Mouse (Mus musculus): ENCODE results near the gene Zfp709. TPM values are rescaled to one million over a fixed set of nuclear protein-coding genes. Genes with fewer than 3 reads are reported as not detected.
"Not testable (repeated sequence)": the region's sequence is repeated elsewhere in the genome, so short reads cannot be mapped to it uniquely, and the experiment has no call there.

Gene Zfp709
- polyA plus RNA-seq (2012; ENCODE audit: insufficient read depth, insufficient read length, missing spikeins) = 8.6 and 9.1 TPM in 2 replicates

DNA sequence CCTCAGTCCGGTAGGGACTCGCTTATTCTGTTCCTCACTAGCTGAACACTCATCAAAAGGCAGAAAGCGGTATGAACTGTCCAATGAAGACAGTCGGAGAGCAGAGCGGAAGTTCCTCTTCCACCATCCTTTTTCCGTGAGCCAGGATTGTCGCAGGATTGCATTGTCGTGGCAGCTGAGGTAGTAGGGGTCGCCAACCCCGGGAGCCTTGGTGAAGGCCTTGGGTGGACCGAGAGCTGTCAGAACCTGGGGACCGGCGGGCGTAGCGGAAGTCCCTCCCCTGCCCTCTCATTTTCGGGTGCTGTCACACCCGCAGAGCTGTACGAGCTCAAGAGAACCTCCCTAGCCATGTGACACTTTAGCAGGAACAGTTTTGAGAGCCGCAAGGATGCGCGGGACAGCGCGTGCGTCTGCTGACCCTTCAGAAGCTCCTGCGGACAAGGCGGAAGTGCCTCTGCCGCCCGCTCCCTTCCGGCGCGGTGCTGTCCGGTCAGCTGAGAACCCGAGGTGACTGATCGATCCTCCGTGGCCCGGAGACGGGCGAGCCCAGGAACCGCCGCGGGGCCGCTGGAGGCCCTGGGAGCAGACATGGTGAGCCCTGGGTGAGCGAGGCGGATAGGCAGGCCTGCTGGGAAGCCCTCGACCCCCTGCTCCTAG is at the start of gene Zfp709:
Gene Zfp709 (plus strand): TSS at position 402 of the 657 bp plus-strand sequence.
- TF ChIP-seq POLR2A (IDR thresholded peaks at IDR 0.05; ENCODE audit: borderline replicate concordance, low read depth, low read length) = no peak
- no peak for TF ChIP-seq CTCF (IDR thresholded peaks at IDR 0.05; ENCODE audit: low read depth, low read length)
- H3K4me3 ChIP-seq (ENCODE audit: insufficient read depth, low read length) = peak within 1 kb of the TSS; percentile 77
- peak within 1 kb of the TSS; percentile 68 for H3K27ac ChIP-seq (ENCODE audit: insufficient read depth, low read depth, low read length)
- no peaks in the 10 kb centered on the region for H3K4me1 ChIP-seq (ENCODE audit: control insufficient read depth, insufficient read depth, low read length)

DNA sequence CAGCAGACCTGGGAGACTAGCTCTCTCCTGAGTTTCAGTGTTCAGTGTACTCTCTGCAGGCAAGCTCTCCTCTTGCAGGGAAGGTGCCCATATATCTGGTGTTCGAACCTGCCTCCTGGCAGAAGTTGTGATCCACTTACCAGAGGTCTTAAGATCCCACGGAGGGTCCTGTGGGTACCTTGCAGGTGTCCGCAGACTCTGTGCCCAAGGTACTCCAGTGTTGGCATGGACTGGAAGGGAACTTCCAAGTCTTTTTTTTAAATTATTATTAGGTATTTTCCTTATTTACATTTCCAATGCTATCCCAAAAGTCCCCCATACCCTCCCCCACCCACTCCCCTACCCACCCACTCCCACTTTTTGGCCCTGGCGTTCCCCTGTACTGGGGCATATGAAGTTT is 43.6 kb upstream of the Zfp709 start:
- H3K4me1 ChIP-seq (ENCODE audit: control insufficient read depth, insufficient read depth, low read length); H3K27ac ChIP-seq (ENCODE audit: insufficient read depth, low read depth, low read length); H3K4me3 ChIP-seq (ENCODE audit: insufficient read depth, low read length): not testable (repeated sequence)

DNA sequence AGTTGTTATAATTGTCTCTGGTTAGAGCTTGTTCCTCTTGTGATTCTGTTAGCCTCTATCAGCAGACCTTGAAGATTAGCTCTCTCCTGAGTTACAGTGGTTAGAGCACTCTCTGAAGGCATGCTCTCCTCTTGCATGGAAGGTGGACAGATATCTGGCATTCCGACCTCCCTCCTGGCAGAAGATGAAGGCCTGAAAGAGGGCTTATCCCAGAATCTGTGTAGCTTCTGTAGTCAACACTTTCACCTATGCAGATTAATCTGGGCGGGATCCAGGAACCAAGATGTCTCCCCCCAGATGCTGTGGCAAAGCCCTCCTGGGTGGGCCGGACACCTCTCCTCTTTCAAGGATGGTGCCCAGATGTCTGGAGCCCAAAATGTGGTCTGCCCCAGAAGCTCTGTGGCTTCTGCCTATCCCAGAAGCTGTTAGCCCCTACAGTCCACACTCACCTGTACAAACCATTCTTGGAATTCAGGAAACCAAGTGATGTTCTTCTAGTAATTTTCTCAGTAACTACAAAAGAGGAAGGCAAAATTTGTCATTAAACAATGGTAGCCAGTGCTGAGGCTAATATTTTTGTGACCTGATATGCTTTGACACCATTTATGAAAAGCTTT is 40.5 kb upstream of the Zfp709 start:
- not testable (repeated sequence) for H3K27ac ChIP-seq (ENCODE audit: insufficient read depth, low read depth, low read length); H3K4me3 ChIP-seq (ENCODE audit: insufficient read depth, low read length); H3K4me1 ChIP-seq (ENCODE audit: control insufficient read depth, insufficient read depth, low read length)

DNA sequence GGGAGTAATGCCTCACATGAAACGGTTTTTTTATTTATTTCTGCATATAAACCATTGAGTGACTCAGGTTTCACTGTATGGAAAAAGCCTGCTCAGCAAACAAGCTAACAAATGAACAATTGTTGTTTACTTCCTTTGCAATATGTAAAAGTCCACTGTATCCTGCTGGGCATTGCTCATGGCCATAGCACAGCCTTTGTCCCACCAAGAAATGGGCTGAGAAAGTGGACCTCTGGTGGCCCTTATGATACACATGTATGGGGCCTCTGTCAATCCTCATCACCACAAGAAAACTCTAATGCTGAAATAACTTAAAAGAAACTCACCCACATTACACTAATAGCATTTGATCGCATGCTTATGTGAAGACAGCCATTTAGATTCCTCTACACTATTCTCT is 39.3 kb upstream of the Zfp709 start:
- H3K27ac ChIP-seq (ENCODE audit: insufficient read depth, low read depth, low read length); H3K4me1 ChIP-seq (ENCODE audit: control insufficient read depth, insufficient read depth, low read length); H3K4me3 ChIP-seq (ENCODE audit: insufficient read depth, low read length): not testable (repeated sequence)

DNA sequence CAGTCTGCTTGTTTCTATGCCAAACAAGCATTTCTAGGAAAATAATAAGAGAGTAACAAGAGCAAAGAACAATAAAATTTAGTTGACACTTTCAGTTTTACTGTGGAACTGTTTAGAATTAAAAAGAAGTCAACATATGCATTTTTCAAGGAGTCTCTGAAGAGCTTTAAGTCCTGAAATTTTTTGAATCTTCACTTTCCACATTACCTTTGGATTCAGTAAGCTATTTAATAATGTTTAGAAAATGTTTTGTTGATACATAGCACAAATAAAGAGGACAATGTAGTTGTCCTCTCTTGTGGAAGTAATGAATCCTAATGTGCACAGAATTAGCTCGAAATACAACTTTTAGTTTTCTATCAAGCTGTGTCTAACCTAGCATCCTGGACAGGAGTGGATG is 37.4 kb upstream of the Zfp709 start:
- H3K4me1 ChIP-seq (ENCODE audit: control insufficient read depth, insufficient read depth, low read length); H3K4me3 ChIP-seq (ENCODE audit: insufficient read depth, low read length); H3K27ac ChIP-seq (ENCODE audit: insufficient read depth, low read depth, low read length): not testable (repeated sequence)

DNA sequence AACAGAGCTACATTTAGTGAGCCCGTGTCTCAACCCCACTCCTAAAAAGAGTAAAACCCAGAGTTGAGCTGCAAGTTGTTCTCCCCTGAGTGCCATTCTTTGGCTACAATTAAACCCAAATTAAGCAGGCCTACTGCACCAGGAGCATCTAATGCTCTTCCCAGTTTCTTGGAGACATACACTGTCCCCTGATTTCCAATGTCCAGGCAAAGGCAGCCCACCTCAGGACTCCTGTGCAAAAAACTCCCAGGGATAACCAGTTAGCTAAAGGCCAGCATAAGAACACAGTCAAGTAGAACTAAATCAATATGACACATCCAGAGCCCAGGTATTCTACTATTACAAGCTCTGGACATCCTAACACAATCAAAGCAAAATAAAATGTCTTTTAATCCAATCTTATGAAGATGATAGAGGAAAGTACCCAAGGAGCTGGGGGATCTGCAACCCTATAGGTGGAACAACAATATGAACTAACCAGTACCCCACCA is 35.8 kb upstream of the Zfp709 start:
- not testable (repeated sequence) for H3K27ac ChIP-seq (ENCODE audit: insufficient read depth, low read depth, low read length); H3K4me1 ChIP-seq (ENCODE audit: control insufficient read depth, insufficient read depth, low read length); H3K4me3 ChIP-seq (ENCODE audit: insufficient read depth, low read length)

DNA sequence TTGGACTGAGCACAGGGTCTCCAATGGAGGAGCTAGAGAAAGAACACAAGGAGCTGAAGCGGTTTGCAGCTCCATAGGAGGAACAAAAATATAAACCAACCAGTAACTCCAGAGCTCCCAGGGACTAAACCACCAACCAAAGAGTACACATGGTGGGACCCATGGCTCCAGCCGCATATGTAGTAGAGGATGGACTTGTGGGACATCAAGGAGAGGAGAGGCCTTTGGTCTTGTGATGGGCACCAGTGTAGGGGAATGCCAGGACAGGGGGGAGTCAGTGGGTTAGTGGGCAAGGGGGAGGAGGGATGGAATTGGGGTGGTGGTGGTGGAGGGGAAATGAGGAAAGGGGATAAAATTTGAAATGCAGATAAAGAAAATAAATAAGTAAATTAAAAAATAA is 35.1 kb upstream of the Zfp709 start:
- not testable (repeated sequence) for H3K4me3 ChIP-seq (ENCODE audit: insufficient read depth, low read length); H3K4me1 ChIP-seq (ENCODE audit: control insufficient read depth, insufficient read depth, low read length); H3K27ac ChIP-seq (ENCODE audit: insufficient read depth, low read depth, low read length)

DNA sequence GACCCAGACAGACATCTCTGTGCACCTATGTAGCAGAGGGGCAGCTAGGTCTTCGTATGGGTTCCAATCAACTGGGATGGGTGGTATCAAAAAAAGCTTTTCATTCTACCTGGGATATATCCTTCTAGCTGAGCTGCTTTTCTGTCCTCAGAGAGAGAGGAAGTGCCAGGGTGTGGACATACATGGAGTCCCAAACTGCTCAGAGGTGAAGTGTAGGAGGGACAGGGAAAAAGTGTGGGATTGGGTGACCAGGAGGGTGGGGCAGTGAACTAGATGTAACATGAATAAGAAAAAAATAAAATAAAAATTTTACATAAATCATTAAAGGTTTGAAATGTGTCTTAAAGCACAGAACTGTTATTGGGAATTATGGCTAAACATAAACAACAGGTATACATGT is 30.8 kb upstream of the Zfp709 start:
- H3K27ac ChIP-seq (ENCODE audit: insufficient read depth, low read depth, low read length); H3K4me1 ChIP-seq (ENCODE audit: control insufficient read depth, insufficient read depth, low read length); H3K4me3 ChIP-seq (ENCODE audit: insufficient read depth, low read length): not testable (repeated sequence)

DNA sequence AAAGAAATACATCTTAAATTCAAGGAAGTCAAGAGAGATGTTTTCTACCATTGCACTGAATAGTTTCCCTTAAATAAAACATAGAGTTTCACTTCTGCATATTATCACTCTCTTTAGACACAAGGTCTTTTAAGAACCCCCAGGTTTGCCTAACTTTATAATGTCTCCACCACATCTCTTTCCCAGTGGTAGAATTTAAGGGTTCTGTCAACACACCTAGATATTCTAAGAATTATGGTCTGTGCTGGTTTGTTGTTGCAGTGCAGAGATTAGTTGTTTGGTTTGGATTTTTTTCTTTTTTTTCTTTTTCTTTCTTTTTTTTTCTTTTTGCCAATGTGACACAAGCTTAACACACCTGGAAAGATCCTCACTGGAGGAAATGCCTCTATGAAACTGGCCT is 28.5 kb upstream of the Zfp709 start:
- not testable (repeated sequence) for H3K4me3 ChIP-seq (ENCODE audit: insufficient read depth, low read length); H3K27ac ChIP-seq (ENCODE audit: insufficient read depth, low read depth, low read length); H3K4me1 ChIP-seq (ENCODE audit: control insufficient read depth, insufficient read depth, low read length)

DNA sequence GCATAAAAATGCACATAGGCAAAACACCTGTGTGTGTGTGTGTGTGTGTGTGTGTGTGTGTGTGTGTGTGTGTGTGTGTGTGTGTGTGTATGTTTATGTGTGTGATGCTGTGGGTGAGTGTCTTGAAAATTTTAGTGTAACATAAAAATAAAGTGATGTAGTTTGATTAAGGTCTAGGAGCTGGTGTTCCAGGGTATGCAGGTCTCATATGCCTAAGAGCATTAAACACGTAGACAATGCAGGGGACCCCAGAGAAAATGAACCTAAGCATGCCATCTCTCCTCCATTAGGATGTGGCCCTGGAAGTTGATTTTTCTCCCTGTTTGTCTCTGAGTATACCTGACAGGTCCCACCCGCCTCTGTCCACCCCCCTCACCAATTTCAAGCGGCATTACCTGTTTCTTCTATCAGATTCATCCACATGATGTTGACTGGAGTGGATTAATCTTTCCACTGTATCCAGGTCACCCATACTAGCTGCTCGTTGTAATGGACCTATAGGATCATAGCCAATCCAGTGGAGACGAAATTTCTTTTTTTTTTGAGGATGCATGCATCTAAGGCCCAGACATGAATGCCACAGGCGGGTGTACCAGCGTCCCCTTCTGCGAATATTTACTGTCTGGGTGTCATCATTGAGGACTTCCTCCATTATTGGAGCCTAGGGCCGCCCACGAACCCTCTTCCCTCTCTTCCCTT is 25.0 kb upstream of the Zfp709 start:
- H3K27ac ChIP-seq (ENCODE audit: insufficient read depth, low read depth, low read length); H3K4me1 ChIP-seq (ENCODE audit: control insufficient read depth, insufficient read depth, low read length); H3K4me3 ChIP-seq (ENCODE audit: insufficient read depth, low read length): not testable (repeated sequence)

DNA sequence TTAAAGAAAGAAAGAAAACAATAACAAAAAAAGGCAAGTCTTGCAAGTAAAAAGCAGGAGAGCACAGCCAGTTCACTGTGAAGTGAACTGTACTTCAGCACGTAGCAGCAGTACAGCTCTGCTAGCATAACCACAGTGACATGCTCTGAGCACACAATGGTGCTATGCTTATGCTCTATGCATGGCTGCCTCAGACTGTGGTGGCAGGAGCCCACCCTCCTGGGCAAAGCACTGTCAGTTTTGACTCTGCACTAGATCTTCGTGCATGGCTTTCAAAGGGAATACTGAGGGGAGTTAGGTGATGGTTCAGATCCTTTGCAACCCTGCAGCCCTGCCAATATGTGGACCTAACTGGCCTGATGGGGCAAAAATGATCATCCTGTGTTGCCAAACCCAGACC is 24.5 kb upstream of the Zfp709 start:
- not testable (repeated sequence) for H3K4me1 ChIP-seq (ENCODE audit: control insufficient read depth, insufficient read depth, low read length); H3K27ac ChIP-seq (ENCODE audit: insufficient read depth, low read depth, low read length); H3K4me3 ChIP-seq (ENCODE audit: insufficient read depth, low read length)

DNA sequence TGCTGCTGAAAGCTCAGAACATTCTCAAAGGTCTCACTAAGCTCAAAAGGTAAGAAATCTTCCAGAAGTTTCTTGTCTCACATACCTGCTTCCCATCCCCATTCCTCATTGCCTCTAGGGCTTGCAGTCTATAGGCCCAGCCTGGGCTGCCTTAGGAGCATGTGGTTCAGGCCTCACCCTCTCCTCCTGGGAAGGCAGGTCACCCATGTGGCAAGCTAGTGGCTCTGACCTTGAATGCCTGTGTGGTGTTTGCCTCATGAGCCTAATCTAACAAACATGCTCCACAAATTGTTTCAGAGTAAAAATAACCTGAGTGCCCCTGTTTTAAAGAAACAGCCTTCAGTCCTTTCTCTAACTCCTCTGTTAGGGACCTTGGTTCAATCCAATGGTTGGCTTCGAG is 20.3 kb upstream of the Zfp709 start:
- H3K4me3 ChIP-seq (ENCODE audit: insufficient read depth, low read length); H3K27ac ChIP-seq (ENCODE audit: insufficient read depth, low read depth, low read length); H3K4me1 ChIP-seq (ENCODE audit: control insufficient read depth, insufficient read depth, low read length): not testable (repeated sequence)

DNA sequence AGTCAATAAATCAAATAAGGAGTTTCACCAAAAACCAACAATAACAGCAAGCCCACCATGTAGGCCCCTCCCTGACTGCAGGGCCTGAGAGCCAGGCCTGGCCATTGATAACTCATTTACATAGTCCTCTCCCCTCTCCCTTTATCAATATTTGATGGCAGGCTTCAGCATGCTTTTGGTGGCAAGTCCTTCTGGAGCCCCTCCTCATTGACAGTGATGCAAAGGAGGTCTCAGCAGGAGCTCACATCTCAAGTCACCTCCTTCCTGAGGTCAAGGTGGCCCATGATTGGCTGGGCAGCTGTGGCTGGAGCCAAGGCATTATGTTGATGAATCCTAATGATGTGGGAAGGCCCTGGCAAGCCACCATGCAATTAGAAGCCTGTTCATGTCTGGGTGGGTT is 19.8 kb upstream of the Zfp709 start:
- H3K27ac ChIP-seq (ENCODE audit: insufficient read depth, low read depth, low read length); H3K4me1 ChIP-seq (ENCODE audit: control insufficient read depth, insufficient read depth, low read length); H3K4me3 ChIP-seq (ENCODE audit: insufficient read depth, low read length): not testable (repeated sequence)

DNA sequence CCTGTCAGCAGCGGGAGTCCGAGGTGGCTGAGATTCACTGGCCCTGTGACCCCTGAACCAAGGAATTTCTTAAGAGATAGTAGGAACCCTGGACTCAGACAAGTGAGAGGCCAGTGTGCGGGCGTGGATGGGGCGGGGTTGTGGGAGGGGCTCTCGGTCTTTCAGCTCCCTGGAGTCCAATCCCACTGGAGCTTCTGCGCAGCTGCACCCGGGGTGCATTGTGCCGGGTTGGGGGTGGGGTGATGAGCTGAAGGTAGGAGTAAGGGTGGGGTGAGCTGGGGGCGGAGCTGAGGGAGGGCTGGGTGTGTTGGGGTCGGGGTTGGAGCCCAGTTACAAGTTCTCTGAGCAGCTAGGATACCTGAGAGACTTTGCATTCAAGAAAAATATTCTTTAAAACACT is 18.8 kb downstream of the Zfp709 start:
- not testable (repeated sequence) for H3K4me1 ChIP-seq (ENCODE audit: control insufficient read depth, insufficient read depth, low read length); H3K27ac ChIP-seq (ENCODE audit: insufficient read depth, low read depth, low read length); H3K4me3 ChIP-seq (ENCODE audit: insufficient read depth, low read length)

DNA sequence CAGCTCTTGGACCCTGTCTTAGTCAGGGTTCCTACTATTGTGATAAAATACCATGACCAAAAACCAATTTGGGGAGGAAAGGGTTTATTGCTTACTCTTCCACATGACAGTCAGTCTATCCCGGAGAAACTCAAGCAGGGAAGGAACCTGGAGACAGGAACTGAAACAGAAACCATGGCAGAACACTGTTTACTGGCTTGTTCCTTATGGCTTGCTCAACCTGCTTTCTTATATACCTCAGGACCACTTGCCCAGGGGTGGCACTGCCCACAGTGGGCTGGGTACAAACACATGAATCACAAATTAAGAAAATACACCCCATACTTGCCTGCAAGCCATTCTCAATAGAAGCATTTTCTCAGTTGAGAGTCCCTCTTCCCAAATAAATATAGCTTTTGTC is 21.3 kb downstream of the Zfp709 start:
- not testable (repeated sequence) for H3K4me1 ChIP-seq (ENCODE audit: control insufficient read depth, insufficient read depth, low read length); H3K4me3 ChIP-seq (ENCODE audit: insufficient read depth, low read length); H3K27ac ChIP-seq (ENCODE audit: insufficient read depth, low read depth, low read length)

Data from bone marrow macrophage, adult 2 months (primary cell).